Mouse (Mus musculus) naive thymus-derived CD4-positive, alpha-beta T cell, adult 5 months (primary cell): Measurements from ENCODE around the gene Ucn2. TPM values are rescaled to one million over a fixed set of nuclear protein-coding genes. Genes with fewer than 3 reads are reported as not detected.

ENCODE experiments used
- polyA plus RNA-seq: library from polyadenylated mRNA; unstranded; fragments of 100-300 nt; shearing (Covaris generic); gene quantifications from one replicate; pipeline ENCODE4 v1.2.1, GENCODE M21; 2017

Gene Ucn2
- not detected for polyA plus RNA-seq

DNA sequence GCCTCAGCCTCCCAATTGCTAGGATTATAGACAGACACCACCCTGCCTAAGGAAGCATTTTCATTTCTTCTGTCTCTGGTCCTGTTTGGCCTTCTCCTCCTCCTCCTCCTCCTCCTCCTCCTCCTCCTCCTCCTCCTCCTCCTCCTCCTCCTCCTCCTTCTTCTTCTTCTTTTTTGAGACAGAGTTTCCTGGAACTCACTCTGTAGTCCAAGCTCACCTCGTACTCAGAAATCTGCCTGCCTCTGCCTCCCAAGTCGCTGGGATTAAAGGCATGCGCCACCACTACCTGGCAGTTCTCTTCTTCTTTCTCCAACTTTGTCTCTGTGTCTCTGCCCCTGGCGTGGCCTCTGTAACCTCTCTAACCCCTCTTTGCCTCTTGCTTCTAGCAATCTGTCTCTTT, at the start of gene Ucn2:
Ucn2 (plus strand) TSS at position 301 of the 400 bp plus-strand sequence.

GRCm38 (mm10) chr9:108936418-108937364, 49.1 kb upstream of the Ucn2 start, which contains the start of gene Uqcrc1:
Uqcrc1 (plus strand) TSS chr9:108936633.

DNA sequence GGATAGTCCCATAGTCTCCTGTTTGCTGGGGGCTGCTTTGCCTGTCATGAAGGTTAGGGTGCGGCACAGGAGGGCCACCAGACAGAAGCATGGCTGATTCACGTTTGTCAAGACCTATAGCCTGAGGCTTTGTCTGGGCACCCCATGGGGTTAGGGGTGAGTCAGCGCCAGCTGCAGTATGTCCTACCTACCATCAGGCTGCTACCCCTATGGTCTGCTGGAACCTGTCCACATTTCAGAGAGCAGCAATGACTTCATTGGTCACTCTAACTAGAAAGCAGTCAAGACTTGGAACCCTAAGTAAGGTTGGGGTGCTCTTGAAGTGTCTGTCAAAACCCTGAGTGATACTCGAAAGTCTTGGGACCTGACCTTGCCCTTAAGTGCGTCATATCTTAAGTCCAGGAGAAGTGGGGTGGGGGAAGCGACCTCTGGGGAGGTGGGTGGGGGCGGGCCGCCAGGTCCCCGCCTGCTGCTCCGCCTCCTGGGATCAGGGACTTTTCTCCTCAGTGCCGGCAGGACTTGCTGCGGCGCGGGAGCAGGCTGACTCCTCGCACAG, 32.7 kb upstream of the Ucn2 start, which contains the start of gene Col7a1:
Col7a1 (plus strand) TSS at position 506 of the 556 bp plus-strand sequence.

DNA sequence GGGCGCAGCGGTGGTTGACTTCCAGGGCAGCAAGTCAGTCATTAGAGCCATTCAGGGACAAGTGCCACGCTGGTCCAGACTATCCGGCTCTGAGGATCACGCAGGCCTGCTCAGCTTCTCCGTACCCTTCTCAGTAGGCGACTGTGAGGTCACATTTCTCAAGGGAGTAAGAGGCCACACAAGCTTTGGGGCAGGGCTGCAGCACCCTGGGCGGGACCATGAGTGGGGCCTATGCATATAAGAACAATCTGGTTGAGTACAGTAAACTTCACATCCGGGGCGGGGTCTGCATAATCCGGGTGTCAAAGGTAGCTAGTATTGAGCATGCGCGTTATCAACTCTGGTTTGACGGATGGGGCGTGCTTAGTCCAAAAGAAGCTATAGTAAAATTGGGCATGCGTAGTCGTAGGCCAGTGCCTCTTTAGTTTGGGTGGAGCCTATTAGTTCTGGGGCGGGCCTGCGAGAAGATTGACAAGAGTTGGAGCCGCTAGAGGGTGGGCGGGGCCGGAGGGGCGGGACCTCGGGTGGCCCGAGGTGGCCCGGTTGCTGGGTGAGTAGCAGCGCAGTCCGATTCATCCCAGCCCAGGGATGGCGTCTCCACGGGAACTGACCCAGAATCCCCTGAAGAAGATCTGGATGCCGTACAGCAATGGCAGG, 5.7 kb downstream of the Ucn2 start, which contains the start of gene Pfkfb4:
Pfkfb4 (plus strand) TSS at position 351 of the 657 bp plus-strand sequence.

Other genes starting within 250 kb of the Ucn2 start
- 44.0 TPM for gene Ip6k2, start 202.2 kb upstream of the Ucn2 start, polyA plus RNA-seq
- gene Nckipsd, start 177.6 kb upstream of the Ucn2 start, polyA plus RNA-seq: 10.0 TPM
- 0.27 TPM for gene Celsr3, start 159.7 kb upstream of the Ucn2 start, polyA plus RNA-seq
- 12.1 TPM for gene Slc26a6, start 132.7 kb upstream of the Ucn2 start, polyA plus RNA-seq
- not detected for gene Tmem89, start 71.4 kb upstream of the Ucn2 start, polyA plus RNA-seq
- gene Uqcrc1, start 49.4 kb upstream of the Ucn2 start, polyA plus RNA-seq: 278 TPM
- gene Col7a1, start 32.4 kb upstream of the Ucn2 start, polyA plus RNA-seq: 0.58 TPM
- 9.0 TPM for gene Pfkfb4, start 5.8 kb downstream of the Ucn2 start, polyA plus RNA-seq
- gene Shisa5, start 52.6 kb downstream of the Ucn2 start, polyA plus RNA-seq: 3,039 TPM
- gene Trex1, start 73.7 kb downstream of the Ucn2 start, polyA plus RNA-seq: 56.7 TPM
- gene Atrip, start 88.1 kb downstream of the Ucn2 start, polyA plus RNA-seq: 20.9 TPM
- 7.0 TPM for gene Ccdc51, start 96.5 kb downstream of the Ucn2 start, polyA plus RNA-seq
- 407 TPM for gene Tma7, start 96.6 kb downstream of the Ucn2 start, polyA plus RNA-seq
- 1.4 TPM for gene Plxnb1, start 109.4 kb downstream of the Ucn2 start, polyA plus RNA-seq
- not detected for gene Fbxw21, start 176.0 kb downstream of the Ucn2 start, polyA plus RNA-seq
- gene Fbxw13, start 210.0 kb downstream of the Ucn2 start, polyA plus RNA-seq: not detected
- not detected for gene Fbxw20, start 248.7 kb downstream of the Ucn2 start, polyA plus RNA-seq